Mouse (Mus musculus) olfactory bulb, adult 2 months (tissue): ENCODE results near the gene Ubl5. TPM values are rescaled to one million over a fixed set of nuclear protein-coding genes. Genes with fewer than 3 reads are reported as not detected.

Experiments
- H3K27ac ChIP-seq: fragments of 200-500 bp; 2 replicates; pipeline ENCODE4 v1.5.1; 2012; ENCODE audit warnings: low read depth, low read length; ENCODE audit not compliant: insufficient read depth
- H3K4me1 ChIP-seq: fragments of 200-500 bp; 2 replicates; pipeline ENCODE4 v1.6.1; 2012; ENCODE audit warnings: low read length; ENCODE audit not compliant: control insufficient read depth, insufficient read depth
- H3K4me3 ChIP-seq: fragments of 200-500 bp; 2 replicates; pipeline ENCODE4 v1.5.1; 2012; ENCODE audit warnings: mild to moderate bottlenecking, low read depth, low read length, moderate library complexity; ENCODE audit not compliant: insufficient read depth
- CTCF ChIP-seq: fragments of 200-500 bp; IDR thresholded peaks from 2 replicates; pipeline ENCODE4 v1.5.1; 2012; ENCODE audit warnings: low read depth, mild to moderate bottlenecking, low read length, moderate library complexity; ENCODE audit not compliant: insufficient read depth
- POLR2A ChIP-seq: fragments of 200-500 bp; IDR thresholded peaks from 2 replicates; pipeline ENCODE4 v1.6.1; 2012; ENCODE audit warnings: mild to moderate bottlenecking, low read depth, low read length, moderate library complexity; ENCODE audit not compliant: insufficient read depth
- WGBS: fragments of 180-500 bp; shearing (Covaris S2); methylation state at CpG from one replicate; pipeline ENCODE4 v1.1.7; 2018; 5-methylcytosine and 5-hydroxymethylcytosine counted together
- polyA plus RNA-seq: library from polyadenylated mRNA; stranded (reverse); fragments of >200 nt; gene quantifications from 2 replicates; pipeline ENCODE4 v1.2.4, GENCODE M21; 2012; ENCODE audit warnings: low replicate concordance; ENCODE audit not compliant: missing spikeins, insufficient read depth, insufficient read length

The Ubl5 gene
- polyA plus RNA-seq, 1 experiment: 162 TPM

- 19% methylated on average over 7 of the region's 7 CpGs for WGBS
- H3K27ac ChIP-seq: no peak overlapping the region
- TF ChIP-seq POLR2A: no peak
- TF ChIP-seq CTCF: no peak
Measured at GRCm38 (mm10) chr9:20666510-20667034, 23.9 kb downstream of the Ubl5 start.

DNA sequence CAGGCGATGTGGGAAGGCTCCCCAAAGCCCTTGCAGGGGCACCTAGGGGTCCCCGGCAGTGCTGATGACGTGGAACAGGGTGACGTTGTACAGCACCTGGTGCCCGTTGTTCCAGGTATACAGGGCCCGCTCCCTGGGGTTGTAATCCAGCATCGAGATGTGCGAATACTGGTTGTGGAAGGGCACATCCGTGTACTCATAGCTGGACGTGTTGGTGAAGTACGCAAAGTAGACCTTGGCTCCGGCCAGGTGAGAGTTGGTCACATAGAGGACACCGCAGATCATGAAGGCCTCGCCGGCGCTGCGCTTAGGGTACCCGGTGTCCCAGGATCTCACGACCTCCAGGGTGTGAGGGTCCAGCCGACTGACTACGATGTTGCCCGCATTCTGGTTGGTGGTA is 25.4 kb downstream of the Ubl5 start:
- 95% methylated on average over 22 of the region's 22 CpGs for WGBS
- Histone ChIP-seq H3K4me1 (peaks cover 18% of the 10 kb centered on the region), H3K27ac (no peak overlapping the region), H3K4me3 (no peak overlapping the region)
- TF ChIP-seq CTCF (no peak), POLR2A (no peak)

More at GRCm38 (mm10) chr9:20666510-20667034, 23.9 kb downstream of the Ubl5 start:
- Histone ChIP-seq H3K4me3 (no peak overlapping the region), H3K4me1 (peaks cover 13% of the 10 kb centered on the region)

DNA sequence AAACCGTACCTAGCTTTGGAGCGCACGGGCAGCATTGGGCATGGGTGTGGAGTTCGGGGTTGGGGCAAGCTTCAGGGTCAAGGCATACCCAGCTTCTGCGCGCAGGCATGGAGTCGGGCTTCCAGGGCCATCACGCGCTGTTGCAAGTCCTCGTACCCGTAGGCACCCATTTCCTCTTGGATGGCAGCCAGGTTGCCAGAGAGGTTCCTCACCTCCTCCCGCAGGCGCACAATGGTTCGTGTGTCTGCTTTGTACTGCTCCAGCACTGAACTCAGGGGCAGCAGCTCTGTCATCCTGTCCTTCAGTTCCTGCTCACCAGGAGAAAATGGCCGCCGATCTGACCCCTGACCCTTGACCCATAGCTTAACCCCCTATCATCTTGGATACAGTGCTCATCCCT is 29.4 kb downstream of the Ubl5 start:
- H3K27ac ChIP-seq: no peak overlapping the region
- WGBS: 66% methylated on average over 16 of the region's 16 CpGs
- no peak for TF ChIP-seq POLR2A
- no peak for TF ChIP-seq CTCF
- peaks cover 7% of the 10 kb centered on the region for H3K4me1 ChIP-seq
- H3K4me3 ChIP-seq: no peak overlapping the region

GRCm38 (mm10) chr9:20677892-20678291 is 35.2 kb downstream of the Ubl5 start:
- no peak overlapping the region for H3K27ac ChIP-seq
- H3K4me3 ChIP-seq: no peak overlapping the region
- 60% methylated on average over 12 of the region's 12 CpGs for WGBS
- H3K4me1 ChIP-seq: peaks cover 10% of the 10 kb centered on the region
- TF ChIP-seq CTCF: no peak
- no peak for TF ChIP-seq POLR2A

- Histone ChIP-seq H3K4me3 (no peak overlapping the region), H3K27ac (no peak overlapping the region; the same call in 1 of the 2 replicates), H3K4me1 (peaks cover 11% of the 10 kb centered on the region)
- no peak for TF ChIP-seq POLR2A
- TF ChIP-seq CTCF: no peak
- 36% methylated on average over 9 of the region's 9 CpGs for WGBS
Measured at GRCm38 (mm10) chr9:20680378-20680958, 37.8 kb downstream of the Ubl5 start.

- Histone ChIP-seq H3K4me3 (no peak overlapping the region), H3K27ac (no peak overlapping the region), H3K4me1 (peaks cover 13% of the 10 kb centered on the region)
- TF ChIP-seq CTCF (no peak), POLR2A (no peak)
- 34% methylated on average over 7 of the region's 7 CpGs for WGBS
Measured at GRCm38 (mm10) chr9:20681546-20682388, 39.1 kb downstream of the Ubl5 start.

DNA sequence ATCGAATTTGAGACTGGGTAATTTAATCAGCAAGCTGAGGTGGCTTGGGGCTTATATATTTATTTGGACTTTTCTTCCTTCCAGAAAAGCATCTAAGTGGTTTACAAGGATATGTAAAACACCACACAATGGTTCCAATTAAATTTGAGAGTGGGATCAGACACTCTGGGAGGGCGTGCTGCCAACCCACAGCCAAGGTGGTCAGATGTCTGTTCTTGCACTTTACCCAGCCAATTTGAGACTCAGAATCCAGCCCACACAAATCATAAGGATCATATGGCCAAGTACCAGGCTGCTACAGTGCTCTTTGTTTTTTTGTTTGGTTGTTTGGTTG is 39.7 kb downstream of the Ubl5 start:
- WGBS: 36% methylated on average over 2 of the region's 2 CpGs
- TF ChIP-seq CTCF: no peak
- no peak for TF ChIP-seq POLR2A
- no peak overlapping the region for H3K4me3 ChIP-seq
- H3K4me1 ChIP-seq: peaks cover 11% of the 10 kb centered on the region
- no peak overlapping the region for H3K27ac ChIP-seq

DNA sequence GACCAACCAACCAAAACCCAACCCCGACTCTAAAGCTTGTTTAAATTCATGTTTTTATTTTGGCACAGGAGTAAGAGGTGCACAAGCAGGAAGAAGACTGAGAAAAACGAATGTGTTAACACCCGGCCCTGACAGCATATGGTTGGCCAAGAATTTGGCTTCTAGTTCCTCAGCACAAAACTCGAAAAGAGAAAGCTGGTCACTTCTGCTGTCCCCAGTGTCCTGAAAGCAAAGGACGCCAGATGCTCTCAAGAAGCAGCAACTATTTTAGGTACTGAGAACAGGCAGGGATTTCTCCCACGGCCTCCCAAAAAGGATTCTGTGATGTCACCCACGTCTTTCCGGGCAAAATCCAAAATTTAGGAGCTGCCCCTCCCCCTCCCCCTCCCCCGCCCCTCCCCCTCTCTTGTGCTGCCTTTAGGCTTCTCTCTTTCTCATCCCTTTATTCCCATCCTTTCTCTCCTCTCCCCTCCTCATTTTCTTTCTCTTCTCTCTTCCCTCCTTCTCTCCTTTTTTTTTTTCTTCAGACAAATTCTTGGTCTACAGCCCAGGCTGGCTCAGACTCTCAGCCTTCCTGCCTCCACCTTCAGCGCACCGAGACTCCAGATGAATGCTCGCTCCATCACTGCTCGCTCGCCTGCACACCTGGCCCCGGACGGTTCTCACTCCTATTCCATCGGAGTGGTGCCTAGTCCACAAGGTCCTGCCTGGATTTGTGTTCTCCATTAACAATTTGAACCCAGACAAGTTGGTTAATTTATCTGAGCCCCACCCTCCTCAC is 42.6 kb downstream of the Ubl5 start:
- H3K4me3 ChIP-seq: no peak overlapping the region
- TF ChIP-seq POLR2A: no peak
- no peak for TF ChIP-seq CTCF
- WGBS: 37% methylated on average over 17 of the region's 17 CpGs
- no peak overlapping the region for H3K27ac ChIP-seq
- H3K4me1 ChIP-seq: peaks cover 7% of the 10 kb centered on the region
